Mouse (Mus musculus): ENCODE data around the gene Padi4.

- TF ChIP-seq CTCF (IDR thresholded peaks at IDR 0.05; ENCODE audit: borderline replicate concordance, insufficient read depth, low read length) (no peak), POLR2A (IDR thresholded peaks at IDR 0.05; ENCODE audit: low read depth, low read length) (no peak)
Observed at GRCm38 (mm10) chr4:140810458-140811260, 36.6 kb upstream of the Padi4 start, which contains the start of gene Padi3.

Data from embryonic fibroblast, embryonic 13.5 days (primary cell).